Mouse (Mus musculus): ENCODE data around the gene Olfr433.

GRCm38 (mm10) chr1:173995003-173995402 is 45.5 kb upstream of the Olfr433 start:
- TF ChIP-seq POLR2AphosphoS5 (IDR thresholded peaks at IDR 0.05; ENCODE audit: insufficient replicate concordance, low read depth, low read length) (no peak), CTCF (IDR thresholded peaks at IDR 0.05; ENCODE audit: low read depth, low read length) (no peak), GATA1 (IDR thresholded peaks at IDR 0.05; ENCODE audit: borderline replicate concordance, low read length) (no peak), TAL1 (conservative IDR thresholded peaks at IDR 0.05; ENCODE audit: low read depth, low read length) (no peak)

Measured in G1E (cell line).